Mouse (Mus musculus) C2C12 (cell line): ENCODE data around the gene Banp.

Experiments used
- CTCF ChIP-seq: IDR thresholded peaks from one replicate; pipeline ENCODE4 v1.5.1; 2011; ENCODE audit not compliant: control insufficient read depth, insufficient read depth, insufficient read length
- MYOD1 ChIP-seq: IDR thresholded peaks from one replicate; pipeline ENCODE4 v1.6.1; 2011; ENCODE audit warnings: low read depth; ENCODE audit not compliant: control insufficient read depth, insufficient read length
- USF1 ChIP-seq: IDR thresholded peaks from one replicate; pipeline ENCODE4 v1.6.1; 2011; ENCODE audit warnings: low read depth, mild to moderate bottlenecking, control low read depth, moderate library complexity

- TF ChIP-seq MYOD1 (no peak), CTCF (no peak), USF1 (no peak)
Observed at GRCm38 (mm10) chr8:122025546-122025945, 76.0 kb downstream of the Banp start.
